Mouse (Mus musculus) megakaryocyte, adult 5-6 weeks (primary cell): ENCODE data around the gene Zc3h18. TPM values are rescaled to one million over a fixed set of nuclear protein-coding genes. Genes with fewer than 3 reads are reported as not detected.

Source experiments
- ATAC-seq: 2 replicates; pipeline ENCODE4 v1.8.0; 2016; ENCODE audit warnings: mild to moderate bottlenecking, inconsistent platforms; ENCODE audit not compliant: poor library complexity, severe bottlenecking
- total RNA-seq, 2 experiments: library from RNA; stranded (forward) in 1 of 2; stranded (reverse) in 1 of 2; fragments of 153-499, 151-499 nt in 1 of 2; fragments of 221-1000, 200-1000 nt in 1 of 2; gene quantifications; 2 replicates each; pipeline versions ENCODE4 v1.2.3 to v1.2.4; 2015 to 2017

Zc3h18 gene
- total RNA-seq, 2 experiments from 2014 or later: 22.0 to 50.2 TPM

GRCm38 (mm10) chr8:122432443-122433268 lies 56.2 kb downstream of the Zc3h18 start, which contains the start of gene Cyba:
Gene Cyba (minus strand): TSS chr8:122432930.
- ATAC-seq: peak; percentile 56

DNA sequence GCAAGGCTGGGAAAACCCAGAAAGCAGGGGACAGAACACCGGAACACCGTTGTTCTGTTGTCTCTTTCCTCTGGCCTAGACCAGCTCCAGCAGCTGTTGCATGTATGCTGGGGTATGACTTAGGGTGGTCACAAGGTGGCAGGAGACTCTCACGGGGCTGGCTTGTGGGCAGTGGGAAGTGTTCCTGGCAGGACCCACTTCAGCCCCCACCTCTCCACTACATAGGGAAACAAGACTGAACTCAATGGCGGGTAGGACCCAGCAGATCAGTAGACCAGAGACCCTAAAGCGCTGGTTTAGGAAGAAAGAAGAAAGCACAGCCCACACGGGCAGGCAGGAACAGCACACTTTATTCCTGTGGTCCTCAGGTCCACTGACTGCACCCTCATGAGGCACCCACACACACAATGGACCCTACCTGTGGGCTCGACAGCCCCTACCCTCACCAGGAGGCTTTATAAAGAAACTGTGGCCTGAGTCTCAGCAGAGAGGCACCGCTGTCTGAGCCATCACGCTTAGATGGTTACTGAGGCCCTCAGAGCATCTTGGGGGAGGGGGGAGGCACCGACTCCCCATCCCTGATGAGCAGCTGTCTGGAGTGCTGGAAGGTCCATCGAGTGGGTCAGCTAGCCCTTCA lies 57.0 kb downstream of the Zc3h18 start:
- 0 out of 2 replicates have a peak, but pooled peaks have one; percentile 2 for ATAC-seq

GRCm38 (mm10) chr8:122435375-122435774 lies 59.0 kb downstream of the Zc3h18 start:
- no peak for ATAC-seq

DNA sequence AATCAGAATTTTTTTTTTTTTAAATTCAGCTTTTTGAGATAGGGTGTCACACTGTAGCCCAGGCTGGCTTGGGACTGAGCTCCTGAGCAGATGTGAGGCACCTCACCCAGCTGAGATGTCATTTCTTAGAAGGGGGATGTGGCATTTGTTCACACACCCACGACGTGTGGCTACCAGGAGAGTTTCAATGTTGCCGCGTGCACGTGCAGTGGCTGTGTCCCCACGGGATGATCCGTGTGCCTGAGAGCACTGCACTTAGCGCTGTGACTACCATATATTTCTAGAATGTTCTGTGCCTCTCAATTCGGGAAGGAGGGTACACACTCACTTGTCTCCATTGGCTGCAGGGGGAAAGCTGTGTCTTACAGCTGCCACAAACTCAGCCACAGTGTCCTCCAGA lies 59.7 kb downstream of the Zc3h18 start:
- ATAC-seq: no peak

GRCm38 (mm10) chr8:122436586-122437125 lies 60.2 kb downstream of the Zc3h18 start:
- ATAC-seq: peak; percentile 17; the same call in 1 of the 2 replicates

- ATAC-seq: peak; percentile 71
These were observed 61.4 kb downstream of the Zc3h18 start for GRCm38 (mm10) chr8:122437708-122438331.

GRCm38 (mm10) chr8:122439336-122439735 lies 62.9 kb downstream of the Zc3h18 start:
- no peak for ATAC-seq

GRCm38 (mm10) chr8:122441326-122441725 lies 64.9 kb downstream of the Zc3h18 start:
- ATAC-seq: no peak

- no peak for ATAC-seq
These were observed 65.9 kb downstream of the Zc3h18 start for GRCm38 (mm10) chr8:122442356-122442755.

DNA sequence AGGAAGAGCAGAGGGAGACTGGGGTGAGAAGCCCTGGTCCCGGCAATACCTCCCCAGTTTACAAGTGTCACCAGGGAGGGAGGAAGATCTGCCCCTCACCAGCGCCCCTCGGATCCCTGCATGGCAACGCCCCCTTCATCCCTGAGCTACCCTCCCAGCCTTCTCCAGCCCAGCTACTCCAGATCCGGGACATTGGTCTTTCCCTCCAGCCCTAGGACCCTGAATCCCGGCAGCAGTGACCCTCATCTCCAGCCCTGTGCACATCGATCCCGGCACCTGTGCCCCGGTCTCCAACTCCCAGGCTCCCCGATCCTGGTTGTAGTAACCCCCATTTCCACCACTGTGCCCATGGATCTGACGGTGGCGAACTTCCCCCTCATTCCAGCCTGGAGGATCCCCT lies 66.4 kb downstream of the Zc3h18 start:
- ATAC-seq: peak; percentile 2; the same call in 1 of the 2 replicates

DNA sequence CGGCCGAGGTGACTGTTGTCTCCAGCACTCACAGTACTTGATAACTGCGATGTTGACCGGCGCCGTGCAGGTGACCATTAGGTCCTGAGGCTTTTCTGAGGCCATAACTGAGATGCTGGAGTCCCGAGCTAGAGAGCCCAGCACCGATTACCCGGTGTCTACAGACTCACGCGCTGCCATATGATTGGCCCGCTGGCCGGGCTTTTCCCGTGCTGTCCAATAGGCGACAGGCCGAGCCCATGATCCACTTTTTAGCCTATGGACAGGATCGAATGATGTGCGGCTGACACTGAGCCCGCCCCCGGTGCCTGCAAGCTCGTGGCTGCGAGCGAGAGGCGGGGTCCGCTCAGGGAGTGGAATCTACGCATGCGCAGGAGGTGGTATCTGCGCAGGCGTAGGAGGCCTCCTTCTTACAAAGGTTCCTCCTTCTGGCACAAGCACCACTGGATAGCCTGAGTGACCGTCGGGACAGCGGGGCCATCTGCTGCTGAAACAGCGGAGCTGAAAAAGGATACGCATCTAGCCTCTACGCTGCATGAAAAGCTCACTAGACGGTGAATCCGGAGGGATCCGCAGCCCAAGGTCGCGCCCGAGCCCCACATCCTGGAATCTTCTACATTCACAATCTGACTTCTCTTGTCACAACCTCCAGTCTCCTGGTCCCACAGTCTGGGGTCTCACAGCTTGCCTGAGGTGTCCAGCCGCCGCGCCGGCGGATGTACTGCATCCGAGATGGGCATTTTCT lies 67.0 kb downstream of the Zc3h18 start, which contains the start of gene Mvd:
Gene Mvd (minus strand): TSS at position 161 of the 745 bp plus-strand sequence.
- ATAC-seq: peak; percentile 91

DNA sequence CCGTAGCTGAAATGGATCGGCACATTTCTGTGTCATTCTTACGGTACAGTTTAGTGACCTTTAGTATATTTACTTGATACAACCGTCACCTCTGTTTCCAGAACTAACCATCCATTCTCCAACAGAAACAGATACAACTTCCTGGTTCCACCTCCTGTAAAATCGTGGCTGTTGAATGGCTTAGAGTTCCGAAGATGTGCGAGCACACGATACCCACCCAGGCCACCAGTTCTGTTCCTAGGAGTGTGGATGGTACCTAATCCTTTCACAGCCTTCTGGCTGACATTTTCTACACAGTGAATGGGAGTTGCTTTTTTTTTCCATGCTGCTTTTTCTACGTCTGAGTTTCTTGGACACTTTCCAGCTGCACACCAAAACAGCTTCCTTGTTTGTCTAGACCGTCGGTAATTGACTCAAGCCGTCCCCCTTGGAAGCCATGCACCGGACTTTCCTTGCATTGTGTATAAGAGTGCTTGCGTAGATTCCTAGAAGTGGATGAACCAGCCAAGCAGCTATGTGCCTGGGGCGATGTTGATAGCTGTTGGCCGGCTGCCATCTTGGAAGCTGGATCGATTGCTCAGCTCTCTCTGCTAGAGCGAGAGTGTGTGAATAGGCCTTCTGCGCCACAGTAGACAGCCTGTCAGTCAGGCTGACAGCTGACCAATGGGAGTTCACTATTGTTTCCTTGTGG lies 67.8 kb downstream of the Zc3h18 start:
- peak; percentile 43 for ATAC-seq

DNA sequence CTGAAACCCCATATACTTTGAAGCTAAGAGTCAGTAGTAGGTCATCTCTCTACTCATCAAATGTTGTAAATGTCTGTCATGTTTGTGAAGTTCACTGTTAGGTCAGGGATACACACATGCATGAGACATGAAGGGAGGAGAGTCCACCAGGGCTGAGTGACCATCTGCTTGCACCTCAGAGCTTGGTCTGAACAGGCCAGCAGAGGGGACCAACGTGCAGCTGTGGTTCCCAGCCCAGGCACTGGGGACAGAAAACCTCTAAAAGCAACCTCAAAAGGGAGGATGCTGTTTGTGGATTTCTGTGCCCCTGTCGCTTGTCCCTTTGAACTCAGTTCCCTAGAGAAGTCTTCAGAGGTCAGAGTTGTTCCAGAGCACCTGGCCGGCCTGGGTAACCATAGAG lies 68.8 kb downstream of the Zc3h18 start:
- ATAC-seq: no peak

- no peak for ATAC-seq
These were observed 74.8 kb downstream of the Zc3h18 start for GRCm38 (mm10) chr8:122451161-122451703.

- ATAC-seq: no peak
These were observed 75.7 kb downstream of the Zc3h18 start for GRCm38 (mm10) chr8:122452154-122452553.

- ATAC-seq: peak; percentile 39
These were observed 78.0 kb downstream of the Zc3h18 start for GRCm38 (mm10) chr8:122454409-122454808.

DNA sequence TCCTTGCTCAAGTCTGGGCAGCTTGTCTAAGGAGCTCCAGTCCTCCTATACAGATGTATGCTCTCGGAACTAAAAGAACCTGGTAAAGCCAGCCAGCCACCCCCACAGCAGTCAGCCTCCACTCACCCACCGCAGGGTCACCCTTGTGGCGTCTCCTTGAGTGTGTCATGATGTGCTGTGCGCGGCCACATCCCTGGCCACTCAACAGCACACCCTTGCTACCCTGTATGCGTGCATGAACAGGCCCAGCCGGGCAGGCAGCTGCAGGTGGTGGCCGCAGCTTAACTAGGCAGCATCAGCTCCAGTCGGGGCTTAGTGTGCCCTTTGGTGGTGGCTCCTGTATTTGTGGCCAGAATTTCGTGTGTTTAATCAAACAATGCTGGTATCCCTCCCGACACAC lies 80.8 kb downstream of the Zc3h18 start:
- no peak for ATAC-seq

DNA sequence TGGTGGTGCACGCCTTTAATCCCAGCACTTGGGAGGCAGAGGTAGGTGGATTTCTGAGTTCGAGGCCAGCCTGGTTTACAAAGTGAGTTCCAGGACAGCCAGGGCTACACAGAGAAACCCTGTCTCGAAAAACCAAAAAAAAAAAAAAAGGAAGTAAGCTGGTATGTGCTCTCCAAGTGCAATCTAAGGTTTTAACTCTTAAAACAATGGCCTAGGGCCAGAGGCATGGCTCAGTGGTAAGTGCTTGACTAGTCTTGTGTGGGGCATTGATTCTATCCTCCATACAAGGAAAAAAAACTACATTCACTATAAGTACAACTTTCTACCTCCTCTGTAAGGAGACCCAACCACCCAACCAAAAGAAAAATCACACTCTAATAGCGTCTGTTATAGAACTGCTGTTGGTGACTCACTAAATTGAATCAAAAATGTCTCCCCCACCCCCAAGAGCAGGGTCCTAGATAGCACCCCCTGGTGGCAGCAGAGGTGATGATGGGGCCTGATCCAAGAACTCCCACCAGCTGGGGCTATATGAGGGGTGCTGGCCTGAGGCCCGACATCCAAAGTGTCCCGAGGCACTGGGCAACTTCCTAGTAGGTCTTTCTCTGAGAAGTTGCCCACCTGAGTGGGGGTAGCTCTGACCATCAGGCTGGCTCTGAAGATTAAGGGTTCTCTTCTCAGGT lies 83.0 kb downstream of the Zc3h18 start:
- no peak for ATAC-seq

GRCm38 (mm10) chr8:122459990-122460389 lies 83.6 kb downstream of the Zc3h18 start:
- no peak for ATAC-seq
